Mouse (Mus musculus) cerebellum, postnatal 10 days (tissue): ENCODE results near the gene Acsl3.

Experiments used
- DNase-seq, 2 experiments: peaks; one replicate each; pipeline ENCODE4 v3.0.0; 2021; ENCODE audit warnings: mixed read lengths in 2 of 2

The Acsl3 gene

GRCm38 (mm10) chr1:78745230-78745777, 87.7 kb downstream of the Acsl3 start:
- DNase-seq = peak; percentile 64 to 74
